Comparison of ENCODE assay signal across 8 mouse cellular contexts in the genomic region with DNA sequence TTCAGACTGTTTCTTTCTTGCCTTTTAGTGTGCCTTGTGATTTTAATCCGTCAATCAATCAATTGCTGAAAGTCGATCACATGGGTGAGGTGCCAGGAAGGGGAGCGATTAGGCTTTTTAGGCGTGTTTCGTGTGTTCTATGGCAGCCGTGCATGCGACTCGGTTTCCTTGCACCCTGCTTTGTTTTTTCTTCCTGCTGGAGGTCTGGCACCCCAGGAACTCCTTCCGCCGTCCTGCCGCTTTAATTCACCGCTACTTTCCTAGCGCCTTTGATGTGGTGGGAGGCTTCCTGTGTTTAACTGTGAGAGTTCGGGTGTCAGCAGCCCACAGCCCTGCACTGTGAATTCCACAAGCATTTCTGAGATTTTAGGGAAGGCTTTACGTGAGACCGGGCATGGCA. TPM values are rescaled to one million over a fixed set of nuclear protein-coding genes. Genes with fewer than 3 reads are reported as not detected.
DNase-seq lines count a peak whose midpoint lies in the region; ATAC-seq lines count a peak whose summit lies in the region.

No protein-coding gene starts in this region.

- ATAC-seq in kidney, embryonic 16.5 days (ENCODE audit: low FRiP score, low TSS enrichment), result 0 out of 2 replicates have a peak, but pooled peaks have one; percentile 51
- no peak for ATAC-seq in stomach, embryonic 16.5 days (ENCODE audit: insufficient read depth, low FRiP score)
- no peak for ATAC-seq in cerebellum, adult (ENCODE audit: insufficient number of reproducible peaks, low FRiP score, low TSS enrichment)

- no peaks in the 10 kb centered on the region for H3K36me3 ChIP-seq in kidney, embryonic 16.5 days (ENCODE audit: insufficient read depth, low read length)
- H3K36me3 ChIP-seq in embryonic facial prominence, embryonic 10.5 days (replicated peaks), result no peaks in the 10 kb centered on the region
- no peaks in the 10 kb centered on the region for H3K36me3 ChIP-seq in limb, embryonic 10.5 days
- H3K36me3 ChIP-seq in stomach, embryonic 16.5 days (ENCODE audit: control insufficient read depth, insufficient read depth, low read length), result no peaks in the 10 kb centered on the region

- peak overlapping the region; percentile 60 for H3K4me2 ChIP-seq in kidney, embryonic 16.5 days (replicated peaks; ENCODE audit: low read depth, low read length)
- H3K4me2 ChIP-seq in stomach, embryonic 16.5 days (ENCODE audit: low read depth, low read length), result peak overlapping the region; percentile 54

- peak overlapping the region; percentile 52 for H3K9ac ChIP-seq in kidney, embryonic 16.5 days (replicated peaks; ENCODE audit: low read length)
- H3K9ac ChIP-seq in stomach, embryonic 16.5 days (ENCODE audit: low read length), result peak overlapping the region; percentile 15; the same call in 1 of the 2 replicates

- DNase-seq in kidney, postnatal 10 days, result no peak
- peak; percentile 60 for DNase-seq in embryonic facial prominence, embryonic 10.5 days (ENCODE audit: low spot score)
- DNase-seq in limb, embryonic 10.5 days (ENCODE audit: low spot score), result peak; percentile 65
- DNase-seq in urinary bladder, postnatal 4 days (ENCODE audit: low spot score in 2 of 2), result no peak
- DNase-seq in adrenal gland, adult 8-10 months, result no peak

- no peak overlapping the region for H3K27ac ChIP-seq in kidney, embryonic 16.5 days (ENCODE audit: low read length)
- H3K27ac ChIP-seq in embryonic facial prominence, embryonic 10.5 days (replicated peaks), result peak overlapping the region; percentile 75
- H3K27ac ChIP-seq in limb, embryonic 10.5 days, result peak overlapping the region; percentile 66
- H3K27ac ChIP-seq in stomach, embryonic 16.5 days (ENCODE audit: low read length), result no peak overlapping the region

- peak overlapping the region; percentile 38 for H3K4me3 ChIP-seq in kidney, embryonic 16.5 days (ENCODE audit: low read length)
- H3K4me3 ChIP-seq in embryonic facial prominence, embryonic 10.5 days, result peak overlapping the region; percentile 52
- peak overlapping the region; percentile 49 for H3K4me3 ChIP-seq in limb, embryonic 10.5 days
- H3K4me3 ChIP-seq in stomach, embryonic 16.5 days (replicated peaks; ENCODE audit: low read length), result peak overlapping the region; percentile 22

- H3K4me1 ChIP-seq in kidney, embryonic 16.5 days (ENCODE audit: insufficient read depth, low read length), result peaks cover 15% of the 10 kb centered on the region
- H3K4me1 ChIP-seq in embryonic facial prominence, embryonic 10.5 days, result peaks cover 36% of the 10 kb centered on the region
- peaks cover 33% of the 10 kb centered on the region for H3K4me1 ChIP-seq in limb, embryonic 10.5 days
- peaks cover 8% of the 10 kb centered on the region for H3K4me1 ChIP-seq in stomach, embryonic 16.5 days (ENCODE audit: control insufficient read depth, insufficient read depth, low read length)

- WGBS in kidney, embryonic 16.5 days, result 1% methylated on average over 16 of the region's 16 CpGs
- WGBS in embryonic facial prominence, embryonic 10.5 days, result under 1% methylated on average over 16 of the region's 16 CpGs
- WGBS in limb, embryonic 10.5 days, result under 1% methylated on average over 16 of the region's 16 CpGs
- under 1% methylated on average over 16 of the region's 16 CpGs for WGBS in stomach, embryonic 16.5 days

- H3K9me3 ChIP-seq in kidney, embryonic 16.5 days (ENCODE audit: low read length), result peaks cover 6% of the 10 kb centered on the region; the same call in 1 of the 2 replicates
- H3K9me3 ChIP-seq in embryonic facial prominence, embryonic 10.5 days, result no peaks in the 10 kb centered on the region
- H3K9me3 ChIP-seq in limb, embryonic 10.5 days (replicated peaks), result no peaks in the 10 kb centered on the region
- 0 out of 2 replicates have a peak, but pooled peaks cover 6% of the 10 kb centered on the region for H3K9me3 ChIP-seq in stomach, embryonic 16.5 days (replicated peaks; ENCODE audit: control insufficient read depth, low read length)

- no peaks in the 10 kb centered on the region; the same call in 1 of the 2 replicates for H3K27me3 ChIP-seq in kidney, embryonic 16.5 days (ENCODE audit: insufficient read depth, low read length)
- H3K27me3 ChIP-seq in embryonic facial prominence, embryonic 10.5 days (replicated peaks; ENCODE audit: low read depth, poor library complexity, severe bottlenecking), result peaks cover 55% of the 10 kb centered on the region
- peaks cover 19% of the 10 kb centered on the region; the same call in 1 of the 2 replicates for H3K27me3 ChIP-seq in limb, embryonic 10.5 days (ENCODE audit: low read depth, poor library complexity, severe bottlenecking)
- no peaks in the 10 kb centered on the region for H3K27me3 ChIP-seq in stomach, embryonic 16.5 days (ENCODE audit: control insufficient read depth, insufficient read depth, low read length)

RNA-seq across cellular contexts. Expression of gene Tnfrsf19, which starts 10.2 kb away (rescaled TPM):
- 17.0 and 18.9 TPM in 2 replicates for polyA plus RNA-seq in kidney, embryonic 16.5 days (2015; fragmentation: Nextera tagmentation; extraction: Ambion mirVana)
- 37.2 and 41.4 TPM in 2 replicates for polyA plus RNA-seq in embryonic facial prominence, embryonic 10.5 days (2016; fragmentation: Nextera tagmentation; extraction: Ambion mirVana)
- polyA plus RNA-seq in limb, embryonic 10.5 days (2016; fragmentation: Nextera tagmentation; extraction: Ambion mirVana), result 26.7 and 30.9 TPM in 2 replicates
- polyA plus RNA-seq in stomach, embryonic 16.5 days (2015; fragmentation: Nextera tagmentation; extraction: Ambion mirVana), result 37.2 and 38.0 TPM in 2 replicates
- total RNA-seq in adrenal gland, adult 8-10 months (2022), result 10 to 100 TPM; 43.0 to 81.1 (median 59.0) TPM

Comparison
In these comparisons a context has a peak if more than half of its experiments do, and no peak if none do; other contexts are left out.
1. H3K27ac ChIP-seq: peak in embryonic facial prominence, embryonic 10.5 days (single experiment) and limb, embryonic 10.5 days (single experiment); none in kidney, embryonic 16.5 days (single experiment) and stomach, embryonic 16.5 days (single experiment).
2. DNase-seq: peak in embryonic facial prominence, embryonic 10.5 days (single experiment) and limb, embryonic 10.5 days (single experiment); none in kidney, postnatal 10 days (single experiment), urinary bladder, postnatal 4 days (0 of 2) and adrenal gland, adult 8-10 months (single experiment).
3. Peak in every context shown above with its lines, with median percentiles within 50 percentile points of each other: H3K4me3 ChIP-seq.